Mouse (Mus musculus) G1E (cell line): Measurements from ENCODE around the gene Cbfa2t3. TPM values are rescaled to one million over a fixed set of nuclear protein-coding genes. Genes with fewer than 3 reads are reported as not detected.

Experiments used
- ATAC-seq: 2 replicates; pipeline ENCODE4 v1.8.0; 2016; ENCODE audit warnings: mild to moderate bottlenecking; ENCODE audit not compliant: insufficient number of reproducible peaks, poor library complexity, low FRiP score, severe bottlenecking; ENCODE audit errors: extremely low read depth
- DNase-seq: peaks from one replicate; pipeline ENCODE4 v3.0.0; 2012; ENCODE audit warnings: low spot score
- H3K27me3 ChIP-seq: 2 replicates; pipeline ENCODE4 v1.6.1; 2012; ENCODE audit warnings: mild to moderate bottlenecking, low read length, inconsistent platforms; ENCODE audit not compliant: insufficient read depth
- H3K36me3 ChIP-seq: replicated peaks from 2 replicates; pipeline ENCODE3; 2012; ENCODE audit warnings: mild to moderate bottlenecking, inconsistent platforms
- H3K4me1 ChIP-seq: 2 replicates; pipeline ENCODE4 v1.6.1; 2012; ENCODE audit warnings: low read depth, low read length, inconsistent platforms, mixed read lengths; ENCODE audit not compliant: insufficient read depth
- H3K4me3 ChIP-seq: 2 replicates; pipeline ENCODE4 v1.5.1; 2012; ENCODE audit warnings: low read depth, mild to moderate bottlenecking, inconsistent platforms, low read length, moderate library complexity, mixed read lengths
- H3K9me3 ChIP-seq: replicated peaks from 2 replicates; pipeline ENCODE4 v1.6.1; 2012; ENCODE audit warnings: inconsistent platforms
- CTCF ChIP-seq: IDR thresholded peaks from 2 replicates; pipeline ENCODE4 v1.5.1; 2012; ENCODE audit warnings: low read depth, low read length, inconsistent platforms, mixed read lengths
- GATA1 ChIP-seq: IDR thresholded peaks from 2 replicates; pipeline ENCODE4 v1.6.1; 2012; ENCODE audit warnings: borderline replicate concordance, low read length, inconsistent platforms, mixed read lengths
- GATA2 ChIP-seq: IDR thresholded peaks from 2 replicates; pipeline ENCODE4 v1.6.1; 2012; ENCODE audit warnings: low read depth, low read length, inconsistent platforms, borderline replicate concordance
- POLR2AphosphoS5 ChIP-seq: IDR thresholded peaks from 2 replicates; pipeline ENCODE4 v1.6.1; 2012; ENCODE audit warnings: low read depth, low read length, inconsistent platforms; ENCODE audit not compliant: insufficient replicate concordance
- TAL1 ChIP-seq: conservative IDR thresholded peaks from 2 replicates; pipeline ENCODE4 v1.6.1; 2012; ENCODE audit warnings: low read depth, low read length, inconsistent platforms, mixed read lengths
- polyA plus RNA-seq: library from polyadenylated mRNA; stranded (reverse); fragments of >175 nt; gene quantifications from 2 replicates; pipeline ENCODE4 v1.2.3, GENCODE M21; 2012
- total RNA-seq, 2 experiments: library from RNA; stranded (forward) in 1 of 2; stranded (reverse) in 1 of 2; fragments of 200-1000 nt in 1 of 2; fragments of >200 nt in 1 of 2; fragmentation: Nextera tagmentation in 1 of 2; gene quantifications; 2 replicates each; pipeline ENCODE4 v1.2.3; 2014 to 2017

The Cbfa2t3 gene
- total and polyA plus RNA-seq, 3 experiments, result 19.9 to 287 (median 99.0) TPM

DNA sequence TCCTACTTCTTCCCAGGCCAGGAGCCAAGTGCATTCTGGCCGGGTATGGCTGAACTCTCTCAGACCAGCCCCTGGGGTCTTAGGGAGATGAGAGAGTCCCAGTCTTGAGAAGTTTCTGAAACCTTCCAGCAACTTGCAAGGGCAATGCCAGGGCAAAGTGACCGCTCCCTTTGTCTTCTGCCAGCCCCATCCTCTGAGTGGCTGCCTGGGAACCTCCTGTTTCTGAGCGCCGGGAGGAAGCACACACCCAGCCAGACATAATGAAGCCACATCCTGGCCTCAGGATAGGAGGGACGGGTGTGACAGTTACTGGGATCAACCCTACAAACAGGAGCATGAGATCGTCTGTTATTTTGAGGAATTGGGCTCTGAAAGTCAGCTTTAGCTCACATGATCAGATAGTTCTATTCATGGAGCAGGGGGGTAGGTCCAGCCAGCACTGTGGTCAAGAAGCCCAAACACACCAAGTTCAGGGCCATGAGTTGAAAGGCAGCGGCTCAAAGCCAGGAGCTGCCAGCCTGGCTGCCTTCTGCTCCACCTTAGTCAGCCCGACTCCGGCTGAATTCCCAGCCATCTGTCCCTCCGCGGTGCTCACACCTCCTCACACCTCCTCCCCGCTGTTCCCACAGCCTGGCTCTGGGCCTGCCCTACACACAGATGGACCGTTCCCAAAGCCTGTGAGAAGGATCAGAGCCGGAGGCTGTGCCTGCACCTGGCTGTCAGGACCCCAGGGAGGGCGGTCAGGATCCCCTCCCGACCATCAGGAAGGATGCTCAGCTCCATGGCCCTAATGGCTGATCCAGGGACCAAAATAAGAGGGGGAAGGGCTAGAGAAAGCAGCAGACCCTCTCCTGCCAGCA lies 22.1 kb downstream of the Cbfa2t3 start:
- Histone ChIP-seq H3K4me3 (peak overlapping the region; percentile 76), H3K9me3 (no peaks in the 10 kb centered on the region), H3K36me3 (peaks cover 96% of the 10 kb centered on the region), H3K4me1 (peaks cover 95% of the 10 kb centered on the region), H3K27me3 (no peaks in the 10 kb centered on the region)
- TF ChIP-seq TAL1 (no peak), CTCF (no peak), GATA1 (no peak), POLR2AphosphoS5 (no peak)
- ATAC-seq (no peak), DNase-seq (no peak)

DNA sequence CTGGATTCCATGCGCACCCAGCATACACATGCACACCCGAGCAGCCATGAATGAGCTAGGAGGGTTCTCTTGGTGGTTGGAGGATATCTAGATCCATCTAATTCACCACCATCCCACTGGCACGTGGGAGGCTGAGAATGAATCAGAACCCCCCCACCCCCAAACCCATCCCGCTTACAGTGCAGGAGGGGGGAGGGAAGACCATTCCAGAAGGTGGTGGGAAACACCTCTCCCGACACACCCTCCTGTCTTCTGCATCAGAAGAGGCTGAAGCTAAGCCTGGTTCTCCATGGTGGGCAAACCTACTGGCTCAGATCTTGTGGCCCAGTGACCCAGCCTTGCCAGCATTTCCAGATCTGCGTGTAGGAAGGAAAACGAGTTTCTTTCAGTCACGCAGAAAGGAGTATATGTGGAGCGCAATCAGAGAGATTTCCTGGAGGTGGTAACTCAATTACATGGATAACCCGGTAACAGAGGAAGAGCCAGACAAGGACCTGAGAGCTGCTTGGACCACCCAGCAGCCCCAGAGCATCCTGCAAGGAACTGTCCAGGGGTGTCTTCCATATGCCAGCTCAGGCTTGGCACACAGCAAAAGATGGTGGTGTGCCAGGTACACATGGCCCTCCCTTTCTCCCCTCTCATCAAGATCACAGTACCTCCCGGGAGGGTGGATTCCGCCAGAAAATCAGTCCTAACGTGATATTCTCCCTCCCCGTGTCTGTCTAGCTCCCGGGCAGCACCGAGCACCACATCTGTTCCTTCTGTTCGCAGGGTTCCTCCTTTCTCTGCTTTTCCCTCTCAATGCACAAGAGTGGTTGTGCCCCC lies 23.1 kb downstream of the Cbfa2t3 start:
- H3K36me3 ChIP-seq, result peaks cover 98% of the 10 kb centered on the region
- H3K4me1 ChIP-seq, result peaks cover 94% of the 10 kb centered on the region
- no peaks in the 10 kb centered on the region for H3K9me3 ChIP-seq

DNA sequence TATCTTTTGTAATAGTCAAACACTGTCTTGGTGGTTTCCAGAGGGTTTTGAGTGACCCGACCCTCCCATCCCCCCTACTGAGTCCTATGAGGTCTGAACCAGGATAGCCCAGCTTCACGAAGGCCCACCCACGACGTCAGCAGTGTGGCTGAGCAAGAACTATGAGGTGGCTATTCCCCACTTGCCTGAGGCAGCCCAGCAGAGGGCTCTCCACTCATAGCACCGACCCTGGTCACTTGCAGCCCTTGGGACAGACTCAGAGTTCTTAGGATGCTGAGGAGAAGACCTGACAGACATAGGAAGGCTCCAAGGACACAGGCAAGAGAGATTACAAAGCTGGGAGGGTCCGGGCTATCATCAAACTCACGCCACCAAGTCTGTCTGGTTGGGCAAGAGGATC lies 23.9 kb downstream of the Cbfa2t3 start:
- Histone ChIP-seq H3K4me3 (no peak overlapping the region), H3K36me3 (peaks cover 98% of the 10 kb centered on the region), H3K27me3 (no peaks in the 10 kb centered on the region), H3K9me3 (no peaks in the 10 kb centered on the region), H3K4me1 (peaks cover 95% of the 10 kb centered on the region)
- DNase-seq (no peak), ATAC-seq (no peak)
- no peak for TF ChIP-seq CTCF
- TF ChIP-seq TAL1, result no peak
- no peak for TF ChIP-seq POLR2AphosphoS5
- no peak for TF ChIP-seq GATA2

More for the DNA sequence above, 23.1 kb downstream of the Cbfa2t3 start:
- no peak for ATAC-seq
- Histone ChIP-seq H3K4me3 (no peak overlapping the region; the same call in 1 of the 2 replicates), H3K27me3 (no peaks in the 10 kb centered on the region)
- TF ChIP-seq POLR2AphosphoS5 (no peak), CTCF (no peak)
- DNase-seq, result no peak

DNA sequence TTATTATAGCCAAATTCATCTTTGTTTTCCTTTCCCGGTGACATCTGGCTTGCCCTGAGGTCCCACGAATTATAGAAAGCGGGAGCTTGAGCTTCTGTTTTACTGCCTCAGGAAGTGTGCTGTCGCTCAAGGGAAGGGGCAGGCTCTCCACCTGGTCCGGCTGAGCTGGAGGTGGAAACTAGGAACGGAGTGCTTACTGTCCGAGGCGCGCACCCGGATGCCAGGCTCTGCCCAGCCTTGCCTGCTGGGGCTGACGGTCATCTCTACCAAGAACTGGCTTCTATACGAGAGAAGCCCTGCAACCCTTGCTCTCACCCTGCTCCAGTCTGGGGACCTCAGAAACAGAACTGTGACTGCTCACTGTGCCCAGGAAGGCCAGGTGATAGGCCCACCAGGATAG lies 24.9 kb downstream of the Cbfa2t3 start:
- no peaks in the 10 kb centered on the region for H3K27me3 ChIP-seq
- H3K9me3 ChIP-seq, result no peaks in the 10 kb centered on the region
- H3K4me3 ChIP-seq, result no peak overlapping the region
- ATAC-seq (no peak), DNase-seq (no peak)
- no peak for TF ChIP-seq POLR2AphosphoS5
- no peak for TF ChIP-seq GATA1
- TF ChIP-seq TAL1, result no peak
- TF ChIP-seq GATA2, result no peak
- TF ChIP-seq CTCF, result no peak
- peaks cover 96% of the 10 kb centered on the region for H3K4me1 ChIP-seq
- peaks cover 99% of the 10 kb centered on the region for H3K36me3 ChIP-seq

DNA sequence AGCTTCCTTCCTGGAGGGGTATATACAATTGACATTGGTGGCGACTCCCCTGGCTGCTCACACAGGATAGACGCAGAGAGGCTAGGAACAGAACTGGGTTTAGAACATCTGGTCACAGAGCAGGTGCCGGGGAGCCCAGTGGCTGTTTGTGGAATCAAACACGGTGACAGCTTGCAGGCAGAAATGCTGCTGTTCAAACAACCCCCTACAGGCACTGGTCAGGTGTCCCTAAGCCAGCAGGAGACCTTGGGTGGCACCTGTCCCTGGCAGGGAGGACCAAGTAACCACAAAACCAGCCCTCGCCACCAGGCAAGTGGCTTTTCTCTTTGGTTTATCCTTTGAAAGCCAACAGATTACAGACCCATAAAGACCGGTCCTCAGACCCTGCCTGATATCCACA lies 27.0 kb downstream of the Cbfa2t3 start:
- Histone ChIP-seq H3K27me3 (no peaks in the 10 kb centered on the region), H3K4me3 (no peak overlapping the region), H3K4me1 (peaks cover 98% of the 10 kb centered on the region), H3K36me3 (peaks cover 100% of the 10 kb centered on the region), H3K9me3 (no peaks in the 10 kb centered on the region)
- ATAC-seq, result no peak
- TF ChIP-seq CTCF (no peak), POLR2AphosphoS5 (no peak), GATA1 (no peak), GATA2 (no peak), TAL1 (no peak)
- no peak for DNase-seq

DNA sequence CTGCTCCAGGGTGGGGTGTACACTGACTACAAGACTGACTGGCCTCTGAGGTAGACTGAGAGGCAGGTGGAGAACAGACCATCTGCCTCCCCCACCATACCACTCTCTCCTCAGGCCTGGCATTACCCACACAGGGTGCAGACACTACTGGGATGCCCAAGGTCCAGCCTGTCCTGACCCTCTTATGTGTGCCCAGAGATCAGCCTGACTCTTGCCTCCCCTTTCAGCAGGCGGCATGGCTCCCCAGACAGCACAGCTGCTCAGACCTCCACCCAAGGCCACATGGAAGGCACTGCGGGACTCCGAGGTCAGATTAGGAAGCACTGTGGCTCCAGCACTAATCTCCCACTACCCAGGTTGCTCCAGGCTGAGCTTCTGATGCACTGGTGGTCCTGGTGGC lies 28.2 kb downstream of the Cbfa2t3 start:
- Histone ChIP-seq H3K36me3 (peaks cover 100% of the 10 kb centered on the region), H3K27me3 (no peaks in the 10 kb centered on the region), H3K9me3 (no peaks in the 10 kb centered on the region), H3K4me1 (peaks cover 98% of the 10 kb centered on the region), H3K4me3 (peak overlapping the region; percentile 17; the same call in 1 of the 2 replicates)
- DNase-seq (no peak), ATAC-seq (no peak)
- no peak for TF ChIP-seq TAL1
- no peak for TF ChIP-seq GATA2
- TF ChIP-seq GATA1, result no peak
- TF ChIP-seq POLR2AphosphoS5, result no peak
- TF ChIP-seq CTCF, result no peak
